Mouse (Mus musculus) spleen, postnatal 4 days (tissue): Measurements from ENCODE around the gene Ski.

ENCODE experiments used
- DNase-seq, 2 experiments: peaks; one replicate each; pipeline ENCODE4 v3.0.0; 2022; ENCODE audit warnings: low spot score in 2 of 2

Ski gene

GRCm38 (mm10) chr4:155234371-155235310 lies 12.2 kb upstream of the Ski start:
- DNase-seq: peak in 1 of 2 experiments; percentile 39

- no peak for DNase-seq
Measured at GRCm38 (mm10) chr4:155233878-155234277, 11.5 kb upstream of the Ski start.

- no peak for DNase-seq
Measured at GRCm38 (mm10) chr4:155228461-155228860, 6.1 kb upstream of the Ski start.

DNA sequence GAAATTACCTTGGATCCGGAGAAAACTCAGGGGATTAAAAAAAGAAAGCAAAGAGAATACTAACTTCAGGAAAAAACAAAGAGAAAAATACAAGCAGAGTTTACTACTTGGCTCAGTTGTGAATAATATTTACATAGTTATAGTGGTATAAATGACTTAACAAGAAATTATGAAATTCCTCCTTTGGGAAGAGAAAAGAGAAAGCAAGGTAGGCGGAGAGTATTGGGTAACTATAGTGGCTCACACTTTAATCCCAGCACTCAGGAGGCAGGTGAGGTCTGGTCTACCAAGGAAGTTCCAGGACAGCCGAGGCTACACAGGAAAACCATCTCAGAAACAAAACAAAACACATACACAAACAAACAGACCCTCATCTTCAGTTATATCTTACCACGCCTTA lies 5.6 kb upstream of the Ski start:
- DNase-seq: no peak

- no peak for DNase-seq
Measured at GRCm38 (mm10) chr4:155225918-155226317, 3.5 kb upstream of the Ski start.

DNA sequence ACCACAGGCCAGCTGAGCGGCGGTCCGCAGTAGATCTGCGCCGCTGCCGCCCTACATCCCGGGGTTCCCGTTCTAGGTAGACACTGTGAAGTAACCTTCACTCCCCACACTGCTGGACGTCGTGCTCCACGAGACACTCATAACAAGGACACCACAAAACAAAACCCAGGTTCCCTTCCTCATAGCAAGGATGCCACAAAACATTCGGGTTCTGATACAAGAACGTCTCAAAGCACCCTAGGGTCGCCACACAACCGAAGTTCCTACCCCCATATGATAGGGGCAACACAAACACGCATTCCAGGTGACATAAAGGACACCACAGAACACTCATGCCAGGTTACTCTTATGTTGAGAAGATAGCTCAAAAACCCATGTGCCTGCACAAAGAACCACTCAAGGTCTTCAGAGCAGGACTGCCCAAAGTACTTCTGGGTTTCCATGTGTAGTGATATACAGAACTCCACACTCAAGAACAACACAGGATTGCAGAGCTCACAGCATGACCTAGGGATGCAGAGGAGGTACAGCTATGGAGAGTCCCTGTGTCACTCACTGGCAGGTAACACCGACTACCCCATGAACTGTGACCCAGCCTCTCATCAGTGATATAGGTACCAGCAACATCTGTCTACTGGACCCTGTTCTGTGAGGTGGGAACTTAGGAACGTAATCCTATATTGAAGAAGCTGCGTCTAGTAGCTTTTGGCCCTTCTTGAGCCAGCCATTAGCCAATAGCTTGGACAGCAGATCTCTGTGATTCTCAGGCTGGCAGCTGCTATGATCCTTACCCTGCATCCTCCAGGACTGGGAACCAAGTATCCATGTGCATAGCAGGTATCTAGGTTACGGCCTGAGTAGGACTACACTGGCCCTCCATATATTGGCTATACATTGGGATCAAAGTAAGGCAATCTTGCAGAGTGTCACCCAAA lies 1.5 kb upstream of the Ski start:
- no peak for DNase-seq

DNA sequence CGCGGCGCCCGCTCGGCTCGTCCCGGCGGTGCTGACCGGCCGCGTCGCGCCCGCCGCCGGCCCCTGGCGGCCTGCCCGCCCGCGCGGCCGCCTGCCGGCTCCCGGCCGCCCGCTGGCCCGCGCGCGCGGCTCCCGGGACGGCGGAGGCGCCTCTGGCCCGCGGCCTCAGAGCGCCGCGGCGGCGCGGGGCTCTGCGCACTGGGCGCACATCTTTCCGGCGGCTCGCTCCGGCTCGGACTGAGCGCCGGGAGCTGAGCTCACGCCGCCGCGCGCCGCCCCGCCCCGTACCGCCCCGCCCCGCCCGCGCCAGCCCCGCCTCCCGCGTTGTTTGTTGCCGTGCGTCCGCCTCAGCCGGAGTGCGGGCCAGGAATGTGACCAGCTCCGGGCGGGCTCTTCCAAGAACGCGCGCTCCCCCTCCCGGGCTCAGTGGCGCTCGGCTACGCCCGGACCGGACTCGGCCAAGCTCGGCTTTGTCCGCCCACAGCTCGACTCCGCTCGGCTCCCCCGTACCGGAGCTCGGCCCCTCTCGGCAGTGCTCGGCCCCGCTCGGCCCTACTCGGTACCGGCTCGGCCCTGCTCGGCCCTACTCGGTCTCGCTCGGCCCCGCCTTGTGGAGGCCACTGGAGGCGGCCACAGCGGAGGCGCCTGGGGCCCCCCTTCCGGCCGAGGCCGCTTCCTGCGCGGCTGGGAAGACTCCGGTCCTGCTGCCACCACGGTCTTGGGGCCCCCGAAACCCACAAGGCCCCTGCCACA lies 625 bp upstream of the Ski start:
- DNase-seq: peak; percentile 97 to 99

DNA sequence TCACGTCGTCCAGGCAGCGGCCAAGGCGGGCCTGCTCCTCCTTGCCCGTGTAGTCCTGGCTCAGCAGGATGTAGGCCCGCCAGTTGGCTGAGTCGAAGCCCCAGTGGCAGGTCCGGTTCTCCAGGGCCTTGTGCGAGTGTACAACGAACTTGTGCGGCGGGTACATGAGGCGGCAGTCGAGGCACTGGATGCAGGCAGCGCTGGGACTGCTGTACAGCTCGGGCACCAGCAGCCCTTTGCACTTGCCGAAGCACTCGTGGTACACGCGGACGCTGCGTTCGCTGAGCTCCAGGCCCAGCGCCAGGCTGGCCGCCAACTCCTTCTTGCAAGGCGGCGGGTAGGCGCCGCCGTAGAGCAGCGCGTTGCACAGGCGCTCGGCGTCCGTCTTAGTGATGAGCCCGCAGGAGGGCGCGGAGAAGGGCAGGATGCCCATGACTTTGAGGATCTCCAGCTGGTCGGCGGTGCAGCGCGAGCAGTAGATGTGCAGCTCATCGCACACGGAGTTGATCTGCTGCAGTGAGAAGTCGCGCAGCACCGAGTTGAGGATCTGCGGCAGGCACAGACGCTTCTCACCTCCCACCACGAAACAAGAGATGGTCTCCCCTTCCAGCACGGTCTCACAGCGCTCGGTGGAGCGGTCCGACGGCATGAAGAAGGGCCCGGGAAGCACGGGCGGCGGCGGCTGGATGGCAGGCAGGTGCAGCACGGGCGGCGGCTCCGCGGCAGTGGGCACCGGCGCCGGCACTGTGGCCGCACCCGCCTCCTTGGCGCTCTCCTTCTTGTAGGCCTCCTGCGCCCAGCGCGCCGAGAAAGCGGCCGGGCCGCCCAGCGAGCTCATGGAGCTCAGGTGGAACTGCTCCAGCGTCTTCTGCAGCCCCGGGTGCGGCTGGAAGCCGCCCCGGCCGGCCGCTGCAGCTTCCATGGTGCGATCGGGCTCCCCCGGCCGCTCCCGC lies 517 bp downstream of the Ski start:
- peak; percentile 50 to 83 for DNase-seq

GRCm38 (mm10) chr4:155221106-155221505 lies 1.3 kb downstream of the Ski start:
- no peak for DNase-seq

DNA sequence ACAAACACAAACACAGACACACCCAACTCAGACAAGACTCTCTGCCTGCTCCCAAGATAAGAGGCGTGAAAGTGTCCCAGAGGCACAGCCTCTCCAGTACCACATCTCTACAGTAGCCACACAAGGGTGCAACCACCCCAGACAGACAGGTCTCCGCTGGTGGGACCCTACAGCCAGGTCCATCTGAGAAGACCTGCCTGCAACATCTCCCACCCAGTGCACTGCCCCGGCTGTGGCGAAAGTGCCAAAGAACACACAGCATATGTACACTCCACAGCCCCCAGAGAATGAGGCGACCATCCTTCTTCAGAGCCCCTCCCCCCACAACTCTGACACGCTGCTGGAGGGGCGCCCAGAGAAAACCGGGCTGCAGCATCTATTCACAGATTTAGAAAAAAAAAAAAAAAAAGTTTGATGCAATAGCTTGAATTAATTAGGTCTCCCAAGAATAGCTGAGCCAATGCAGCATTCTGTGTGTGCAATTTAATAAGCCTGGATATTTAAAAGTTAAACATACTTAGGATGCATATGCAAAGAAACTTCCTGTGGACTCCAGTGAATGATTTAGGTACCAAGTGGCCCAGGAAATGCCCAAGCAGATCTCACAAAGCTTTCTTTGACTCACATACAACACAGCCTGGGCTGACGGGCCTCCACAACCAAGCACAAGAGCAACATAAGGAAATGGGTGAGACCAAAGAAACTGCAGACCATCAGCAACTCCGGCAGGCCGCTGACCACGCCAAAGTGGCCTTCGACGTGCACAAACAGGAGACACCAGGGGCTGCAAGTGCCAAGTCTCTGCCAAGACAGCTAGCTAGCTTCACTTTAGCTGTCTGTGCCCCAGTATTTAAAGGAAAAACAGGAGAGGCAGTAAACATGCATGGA lies 1.9 kb downstream of the Ski start:
- DNase-seq: no peak

- DNase-seq: no peak
Measured at GRCm38 (mm10) chr4:155219271-155220212, 2.9 kb downstream of the Ski start.

DNA sequence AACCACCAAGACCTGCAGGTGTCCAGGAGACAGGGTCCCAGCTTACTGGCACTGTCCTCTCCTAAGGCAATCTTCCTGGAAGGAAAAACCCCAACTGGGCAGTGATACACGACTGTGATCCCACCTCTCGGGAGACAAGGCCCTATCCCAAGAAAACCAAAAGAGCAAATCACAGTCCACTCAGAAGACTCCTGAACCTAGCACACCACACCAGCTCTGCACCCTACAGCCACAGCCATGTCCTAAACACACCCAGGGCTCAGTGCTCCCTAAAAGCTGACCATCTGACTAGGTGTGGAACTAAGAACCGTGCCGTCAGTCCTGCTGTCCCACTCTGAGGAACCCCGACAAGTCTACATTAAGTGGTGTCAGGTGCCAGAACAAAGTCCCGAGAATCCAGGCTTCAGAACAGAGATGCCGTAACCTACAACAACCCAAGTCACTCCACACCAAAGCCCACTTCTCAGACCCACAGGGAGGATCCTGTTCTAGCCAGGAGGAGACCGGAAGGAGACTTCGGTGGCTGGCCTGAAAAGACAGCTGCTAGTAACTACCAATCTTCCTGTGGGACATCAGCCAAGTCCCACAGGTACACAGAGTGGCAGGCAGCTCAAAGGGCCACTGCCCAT lies 4.2 kb downstream of the Ski start:
- no peak for DNase-seq

GRCm38 (mm10) chr4:155217241-155218103 lies 4.9 kb downstream of the Ski start:
- no peak for DNase-seq

- no peak for DNase-seq
Measured at GRCm38 (mm10) chr4:155215773-155216630, 6.4 kb downstream of the Ski start.

- no peak for DNase-seq
Measured at GRCm38 (mm10) chr4:155215203-155215602, 7.2 kb downstream of the Ski start.

- DNase-seq: no peak
Measured at GRCm38 (mm10) chr4:155214793-155215192, 7.6 kb downstream of the Ski start.
